Mouse (Mus musculus) E14TG2a.4 (cell line): ENCODE data around the gene L3mbtl2.

ENCODE experiments used
- CTCF ChIP-seq: conservative IDR thresholded peaks from 2 replicates; pipeline ENCODE4 v1.5.1; 2014; ENCODE audit warnings: low read length
- POU5F1 ChIP-seq: IDR thresholded peaks from 2 replicates; pipeline ENCODE4 v1.6.1; 2014; ENCODE audit warnings: low read length, borderline replicate concordance

GRCm38 (mm10) chr15:81703094-81703489 lies 39.4 kb downstream of the L3mbtl2 start:
- TF ChIP-seq CTCF (no peak), POU5F1 (no peak)
